Mouse (Mus musculus) liver, embryonic 12.5 days (tissue): Measurements from ENCODE around the gene Gm49388. TPM values are rescaled to one million over a fixed set of nuclear protein-coding genes. Genes with fewer than 3 reads are reported as not detected.

Source experiments
- polyA plus RNA-seq: library from polyadenylated mRNA; unstranded; fragments of >200 nt; fragmentation: Nextera tagmentation; extraction: Ambion mirVana; gene quantifications from 2 replicates; pipeline ENCODE4 v1.2.1, GENCODE M21; 2016

Gene Gm49388
- polyA plus RNA-seq, 1 experiment from 2014 or later: not detected

Other genes with a start within 250 kb of the Gm49388 start
- gene Tmem265, start 224.2 kb upstream of the Gm49388 start, polyA plus RNA-seq: 1.7 and 2.9 TPM in 2 replicates
- 23.1 and 26.7 TPM in 2 replicates for gene Phkg2, start 212.3 kb upstream of the Gm49388 start, polyA plus RNA-seq
- gene Ccdc189, start 197.0 kb upstream of the Gm49388 start, polyA plus RNA-seq: 7.9 and 8.8 TPM in 2 replicates
- 36.3 and 36.9 TPM in 2 replicates for gene Rnf40, start 196.8 kb upstream of the Gm49388 start, polyA plus RNA-seq
- 3.3 and 3.8 TPM in 2 replicates for gene Zfp629, start 169.8 kb upstream of the Gm49388 start, polyA plus RNA-seq
- gene Bcl7c, start 76.7 kb upstream of the Gm49388 start, polyA plus RNA-seq: 40.6 and 43.6 TPM in 2 replicates
- 3.6 and 4.6 TPM in 2 replicates for gene Ctf1, start 72.9 kb upstream of the Gm49388 start, polyA plus RNA-seq
- 0.13 and 0.26 TPM in 2 replicates for gene Ctf2, start 53.4 kb upstream of the Gm49388 start, polyA plus RNA-seq
- 3.7 TPM in 2 replicates for gene Fbxl19, start 41.1 kb upstream of the Gm49388 start, polyA plus RNA-seq
- gene Orai3, start 15.8 kb upstream of the Gm49388 start, polyA plus RNA-seq: 14.8 and 15.0 TPM in 2 replicates
- 13.1 and 13.7 TPM in 2 replicates for gene Setd1a, start 8.9 kb upstream of the Gm49388 start, polyA plus RNA-seq
- 28.0 and 29.8 TPM in 2 replicates for gene Hsd3b7, start 15.0 kb downstream of the Gm49388 start, polyA plus RNA-seq
- gene Stx4a, start 38.7 kb downstream of the Gm49388 start, polyA plus RNA-seq: 19.0 and 21.1 TPM in 2 replicates
- gene Stx1b, start 38.9 kb downstream of the Gm49388 start, polyA plus RNA-seq: 0.20 and 0.56 TPM in 2 replicates
- gene Zfp646, start 90.6 kb downstream of the Gm49388 start, polyA plus RNA-seq: 8.6 and 9.1 TPM in 2 replicates
- gene Zfp668, start 91.2 kb downstream of the Gm49388 start, polyA plus RNA-seq: 11.2 and 11.3 TPM in 2 replicates
- 0.26 and 0.49 TPM in 2 replicates for gene Prss53, start 105.4 kb downstream of the Gm49388 start, polyA plus RNA-seq
- not detected in 2 replicates for gene Gm21974, start 109.8 kb downstream of the Gm49388 start, polyA plus RNA-seq
- 75.0 and 80.3 TPM in 2 replicates for gene Vkorc1, start 110.0 kb downstream of the Gm49388 start, polyA plus RNA-seq
- 81.3 and 82.2 TPM in 2 replicates for gene Bckdk, start 118.5 kb downstream of the Gm49388 start, polyA plus RNA-seq
- gene Kat8, start 126.9 kb downstream of the Gm49388 start, polyA plus RNA-seq: 29.5 and 31.0 TPM in 2 replicates
- 4.0 and 4.4 TPM in 2 replicates for gene Prss8, start 144.5 kb downstream of the Gm49388 start, polyA plus RNA-seq
- gene Prss36, start 161.1 kb downstream of the Gm49388 start, polyA plus RNA-seq: 3.9 and 5.1 TPM in 2 replicates
- 217 and 225 TPM in 2 replicates for gene Fus, start 181.8 kb downstream of the Gm49388 start, polyA plus RNA-seq
- 32.9 and 33.8 TPM in 2 replicates for gene Pycard, start 208.3 kb downstream of the Gm49388 start, polyA plus RNA-seq
- gene Trim72, start 218.3 kb downstream of the Gm49388 start, polyA plus RNA-seq: not detected in 2 replicates